Mouse (Mus musculus) megakaryocyte, embryonic 14.5 days (primary cell): ENCODE data around the gene Rragd.

Source experiments
- FLI1 ChIP-seq: IDR thresholded peaks from 2 replicates; pipeline ENCODE4 v1.6.1; 2012; ENCODE audit warnings: low read length, inconsistent platforms, mixed read lengths
- GATA1 ChIP-seq: IDR thresholded peaks from 3 replicates; pipeline ENCODE4 v1.6.1; 2012; ENCODE audit warnings: mixed read lengths, low read length, inconsistent platforms, borderline replicate concordance

DNA sequence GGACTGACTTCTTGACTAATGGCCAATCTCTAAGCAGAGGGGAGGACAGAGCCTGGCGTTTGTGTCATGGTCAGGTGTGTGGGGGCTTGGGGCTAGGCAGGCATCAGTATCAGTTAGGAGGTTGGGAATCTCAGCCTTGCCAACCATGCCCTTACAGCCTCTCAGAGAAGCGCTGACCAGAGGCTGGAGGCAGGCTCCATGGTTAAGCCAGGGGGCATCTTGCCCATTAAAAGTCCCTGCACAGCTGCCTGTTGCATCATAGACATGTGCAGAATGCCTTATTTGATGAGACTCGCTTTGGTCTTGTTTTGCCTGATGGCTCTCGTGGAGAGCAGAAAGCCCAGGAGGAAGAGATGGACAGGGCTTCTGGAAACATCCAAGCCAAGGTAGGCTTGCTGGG is 80.1 kb downstream of the Rragd start, which contains the start of gene Gabrr2:
- no peak for TF ChIP-seq GATA1
- no peak for TF ChIP-seq FLI1
